Mouse (Mus musculus) adrenal gland (tissue): ENCODE measurements around the gene Jmjd8.
"Not testable (repeated sequence)": the region's sequence is repeated elsewhere in the genome, so short reads cannot be mapped to it uniquely, and the experiment has no call there.

Experiments used
- intact Hi-C: fragments of 180-260 bp; cut with DNase I; formaldehyde crosslinking; loops from one replicate; pipeline ENCODE4 v1.15.1; 2025

The Jmjd8 gene

GRCm38 (mm10) chr17:25860229-25860628 is 31.6 kb downstream of the Jmjd8 start:
- intact Hi-C loops = no loop called here

GRCm38 (mm10) chr17:25860832-25861703 is 32.4 kb downstream of the Jmjd8 start, which contains the start of gene Wdr90:
Wdr90 (minus strand) TSS chr17:25861501.
- intact Hi-C loops = no loop called here

GRCm38 (mm10) chr17:25861704-25862612 is 33.3 kb downstream of the Jmjd8 start:
- intact Hi-C loops = no loop called here

GRCm38 (mm10) chr17:25863681-25864080 is 35.0 kb downstream of the Jmjd8 start:
- intact Hi-C loops = no loop called here

GRCm38 (mm10) chr17:25864311-25864710 is 35.6 kb downstream of the Jmjd8 start:
- intact Hi-C loops = no loop called here

GRCm38 (mm10) chr17:25865288-25865687 is 36.6 kb downstream of the Jmjd8 start:
- intact Hi-C loops = no loop called here

- intact Hi-C loops = loop anchor here (2.0 kb wide), 1 partner anchor 29 kb away; the partner anchor contains the start of gene Rhbdl1
Observed at GRCm38 (mm10) chr17:25866172-25866571, 37.5 kb downstream of the Jmjd8 start.

GRCm38 (mm10) chr17:25867509-25867835 is 38.8 kb downstream of the Jmjd8 start:
- intact Hi-C loops = loop anchor here (2.0 kb wide), 1 partner anchor 31 kb away; the partner anchor contains the start of gene Rhbdl1

GRCm38 (mm10) chr17:25867836-25868600 is 39.4 kb downstream of the Jmjd8 start:
- intact Hi-C loops = loop anchor here (2.0 kb wide), 1 partner anchor 31 kb away; the partner anchor contains the start of gene Rhbdl1

- intact Hi-C loops = no loop called here
Observed at GRCm38 (mm10) chr17:25868601-25869191, 40.0 kb downstream of the Jmjd8 start, which contains the start of gene Mcrip2. Mcrip2 (minus strand) TSS chr17:25868764.

GRCm38 (mm10) chr17:25869498-25869897 is 40.8 kb downstream of the Jmjd8 start:
- intact Hi-C loops = no loop called here

GRCm38 (mm10) chr17:25869954-25870353 is 41.3 kb downstream of the Jmjd8 start:
- intact Hi-C loops = no loop called here

GRCm38 (mm10) chr17:25871566-25871965 is 42.9 kb downstream of the Jmjd8 start:
- intact Hi-C loops = not testable (repeated sequence)

GRCm38 (mm10) chr17:25872676-25873075 is 44.0 kb downstream of the Jmjd8 start:
- intact Hi-C loops = no loop called here

- intact Hi-C loops = no loop called here
Observed at GRCm38 (mm10) chr17:25873405-25874147, 44.9 kb downstream of the Jmjd8 start.

- intact Hi-C loops = no loop called here
Observed at GRCm38 (mm10) chr17:25874148-25874720, 45.6 kb downstream of the Jmjd8 start.

GRCm38 (mm10) chr17:25874721-25875170 is 46.1 kb downstream of the Jmjd8 start, which contains the start of gene Mettl26:
Mettl26 (plus strand) TSS chr17:25875074.
- intact Hi-C loops = no loop called here

- intact Hi-C loops = no loop called here
Observed at GRCm38 (mm10) chr17:25875171-25876136, 46.8 kb downstream of the Jmjd8 start.
